Mouse (Mus musculus) lung, postnatal 0 days (tissue): ENCODE data around the gene Med19.

Source experiments
- CTCF ChIP-seq: IDR thresholded peaks from 2 replicates; pipeline ENCODE4 v1.5.1; 2016; ENCODE audit warnings: antibody characterized with exemption, mild to moderate bottlenecking
- EP300 ChIP-seq: IDR thresholded peaks from 2 replicates; pipeline ENCODE4 v1.6.1; 2016; ENCODE audit warnings: antibody characterized with exemption, mild to moderate bottlenecking, control low read depth

GRCm38 (mm10) chr2:84714422-84714810, 36.2 kb downstream of the Med19 start:
- TF ChIP-seq EP300 (no peak), CTCF (no peak)
